Mouse (Mus musculus) neutrophil, adult 5-6 weeks (primary cell): Measurements from ENCODE around the gene Sirpa. TPM values are rescaled to one million over a fixed set of nuclear protein-coding genes. Genes with fewer than 3 reads are reported as not detected.

Source experiments
- ATAC-seq: fragments of 151-379, 151-347 bp; 2 replicates; pipeline ENCODE4 v1.8.0; 2017; ENCODE audit warnings: mild to moderate bottlenecking, moderate TSS enrichment; ENCODE audit not compliant: insufficient number of reproducible peaks, poor library complexity, low FRiP score, severe bottlenecking; ENCODE audit errors: extremely low read depth
- total RNA-seq: library from RNA; stranded (forward); fragments of 200-1000 nt; gene quantifications from 2 replicates; pipeline ENCODE4 v1.2.3, GENCODE M21; 2017

Sirpa gene
- total RNA-seq, 1 experiment from 2014 or later: 376 TPM

- ATAC-seq: no peak
Measured at GRCm38 (mm10) chr2:129601894-129602663, 9.4 kb downstream of the Sirpa start.

DNA sequence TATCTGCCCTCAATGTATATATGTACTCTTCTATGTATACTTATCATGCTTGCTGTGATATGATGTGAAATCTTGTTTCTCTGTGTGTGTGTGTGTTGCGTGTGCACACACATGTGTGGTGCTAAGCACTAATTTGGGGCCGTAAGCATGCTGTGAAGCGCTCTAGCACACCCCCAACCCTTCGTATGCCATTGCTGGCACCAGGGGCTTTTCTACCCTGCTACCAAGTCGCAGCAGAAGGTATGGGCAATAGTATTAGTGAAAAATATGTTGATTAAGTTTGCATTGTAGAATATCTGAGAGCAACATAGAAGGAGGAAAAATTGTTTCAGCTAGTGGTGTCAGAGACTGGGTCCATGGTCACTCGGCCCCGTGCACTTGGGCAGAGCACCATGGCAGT, 10.2 kb downstream of the Sirpa start:
- no peak for ATAC-seq

DNA sequence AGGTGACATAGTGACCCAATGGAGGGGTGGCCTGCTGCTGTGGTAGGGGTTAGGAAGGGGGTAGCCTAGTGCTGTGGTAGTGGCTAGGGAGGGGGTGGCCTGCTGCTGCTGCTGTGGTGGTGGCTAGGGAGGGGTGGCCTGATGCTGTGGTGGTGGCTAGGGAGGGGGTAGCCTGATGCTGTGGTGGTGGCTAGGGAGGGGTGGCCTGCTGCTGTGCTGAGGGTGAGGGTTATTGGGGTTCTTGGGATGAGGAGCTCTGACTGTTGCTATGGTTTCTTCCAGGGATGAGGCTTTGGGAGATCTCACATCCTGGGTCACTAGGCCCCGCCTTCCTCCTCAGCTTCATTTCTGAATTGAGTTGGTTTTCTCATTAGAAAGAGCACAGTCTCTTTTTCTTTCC, 10.9 kb downstream of the Sirpa start:
- ATAC-seq: peak; percentile 47

DNA sequence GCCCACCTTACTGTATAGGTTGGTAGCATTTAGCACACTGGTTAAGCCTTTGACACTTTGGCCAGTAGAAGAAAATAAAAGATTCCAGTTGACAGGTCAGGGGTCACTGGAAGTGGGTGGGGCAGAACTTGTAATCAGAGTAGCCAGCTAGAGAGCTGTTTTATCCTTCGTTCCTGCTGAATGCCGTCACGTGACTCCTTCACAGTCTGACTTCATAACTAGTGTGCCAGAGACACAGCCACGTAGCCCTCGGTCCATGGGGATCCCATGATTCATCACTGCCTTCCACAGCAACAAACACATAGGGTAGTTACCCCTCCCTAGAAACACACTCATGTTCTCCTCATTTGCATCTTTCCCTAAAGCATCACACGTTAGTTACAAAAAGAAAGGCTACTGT, 11.4 kb downstream of the Sirpa start:
- no peak for ATAC-seq

DNA sequence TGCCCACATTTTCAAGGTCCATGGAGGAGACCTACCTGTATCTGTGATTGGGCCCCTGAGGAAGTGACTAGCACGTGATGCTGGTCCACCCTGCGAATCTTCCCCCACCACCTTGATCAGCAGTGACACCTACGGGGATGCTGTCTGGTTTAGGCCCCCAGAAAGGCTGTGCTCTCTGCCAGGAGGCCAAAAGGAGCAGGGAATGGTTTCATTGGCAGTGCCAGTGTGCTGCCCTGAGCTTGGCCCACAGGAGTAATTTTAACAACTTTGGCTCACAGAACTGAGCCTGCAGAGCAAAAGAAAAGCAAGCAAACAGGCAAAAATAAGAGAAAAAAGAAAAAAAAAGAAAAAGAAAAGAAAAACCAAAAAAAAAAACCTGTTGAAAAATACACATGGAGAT, 13.2 kb downstream of the Sirpa start:
- ATAC-seq: no peak

GRCm38 (mm10) chr2:129606269-129606668, 13.6 kb downstream of the Sirpa start:
- no peak for ATAC-seq

DNA sequence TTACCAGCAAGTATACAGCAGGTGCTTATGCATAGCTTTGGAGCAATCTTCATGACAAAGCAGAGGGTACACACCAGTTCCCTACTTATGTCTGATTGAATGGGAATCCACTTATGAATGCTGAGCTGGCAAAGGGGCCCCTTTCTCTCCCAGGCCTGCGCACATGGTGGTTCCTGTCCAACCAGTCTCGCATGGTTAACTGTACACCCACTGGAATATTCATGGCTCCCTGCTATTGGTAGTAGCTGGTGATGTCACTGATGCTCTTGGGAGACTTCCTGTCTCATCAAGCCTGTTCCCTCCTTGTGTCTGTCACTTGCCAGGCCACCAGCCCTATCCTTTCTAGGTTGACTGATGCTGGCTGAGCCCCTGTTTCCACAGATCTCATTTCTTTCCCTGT, 14.3 kb downstream of the Sirpa start:
- no peak for ATAC-seq

DNA sequence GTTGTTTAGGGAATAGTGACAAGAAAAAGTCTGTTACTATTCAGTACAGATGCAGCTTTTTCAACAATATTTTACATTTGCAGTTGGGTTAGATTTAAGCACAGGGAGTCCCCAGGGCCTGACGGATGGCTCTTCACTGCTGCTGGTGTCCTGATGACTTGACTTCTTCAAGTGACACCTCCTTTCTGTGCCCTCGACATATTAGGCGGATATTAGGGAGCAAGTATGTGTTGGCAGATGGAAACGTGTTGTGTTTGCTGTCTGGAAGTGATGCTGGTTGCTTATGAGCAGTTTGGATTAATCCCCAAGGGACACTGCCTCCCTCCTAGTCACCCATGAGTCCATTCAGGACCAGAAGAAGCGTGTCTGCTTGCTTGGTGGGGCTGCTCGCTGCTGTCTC, 21.3 kb downstream of the Sirpa start:
- no peak for ATAC-seq

DNA sequence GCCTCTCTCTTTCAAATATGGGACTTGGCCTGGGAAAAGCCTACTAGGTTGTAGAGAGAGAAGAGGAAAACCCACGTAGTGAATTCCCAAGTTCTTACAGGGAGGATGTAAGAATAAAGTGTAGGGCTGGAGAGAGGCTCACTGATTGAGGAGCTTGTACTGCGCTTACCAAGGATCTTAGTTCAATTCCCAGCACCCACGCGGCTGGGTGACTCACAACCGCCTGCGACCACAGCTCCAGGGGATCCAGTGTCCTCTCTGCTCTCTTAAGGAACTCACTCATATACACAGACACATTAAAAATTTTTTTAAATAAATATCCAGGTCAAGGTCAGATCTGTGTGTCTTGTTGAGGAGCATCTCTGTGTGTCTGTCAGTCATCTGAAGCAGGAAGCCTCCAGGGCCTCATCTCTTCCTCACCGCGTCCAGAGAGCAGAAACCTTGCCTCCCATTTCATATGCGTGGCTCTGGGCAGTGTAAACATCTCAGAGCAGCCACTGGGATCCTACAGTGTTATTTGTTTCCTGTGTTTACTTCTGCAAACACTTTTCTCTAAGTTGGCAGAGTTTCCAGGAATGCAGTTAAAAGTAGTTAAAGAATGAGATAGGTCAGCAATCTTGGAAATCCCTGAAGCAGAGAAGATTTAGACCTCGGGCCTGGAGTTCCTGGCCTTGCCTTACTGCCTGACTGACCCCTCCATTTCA, 22.0 kb downstream of the Sirpa start:
- ATAC-seq: no peak

DNA sequence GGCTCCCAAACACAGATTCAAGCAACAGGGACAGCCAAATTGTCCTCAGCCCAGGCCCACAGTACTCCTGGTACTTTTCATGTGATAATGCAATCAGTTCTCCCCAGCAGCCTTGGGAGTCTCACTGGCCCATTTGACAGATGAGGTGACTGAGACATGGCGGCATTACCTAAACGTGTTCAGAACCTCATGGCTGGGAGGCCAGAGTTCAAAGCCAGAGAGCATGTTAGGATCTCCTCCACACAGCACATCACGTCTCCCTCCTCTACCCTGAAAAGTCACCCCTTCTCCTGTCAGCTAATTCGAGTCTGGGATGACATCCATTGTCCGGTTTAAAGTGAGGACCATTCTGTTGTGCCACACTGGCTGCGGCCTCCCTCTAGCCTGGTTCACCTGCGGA, 27.5 kb downstream of the Sirpa start:
- ATAC-seq: no peak

GRCm38 (mm10) chr2:129620881-129621280, 28.2 kb downstream of the Sirpa start:
- no peak for ATAC-seq

- ATAC-seq: no peak
Measured at GRCm38 (mm10) chr2:129621654-129622490, 29.2 kb downstream of the Sirpa start.

GRCm38 (mm10) chr2:129622918-129623317, 30.3 kb downstream of the Sirpa start:
- no peak for ATAC-seq

GRCm38 (mm10) chr2:129623771-129624170, 31.1 kb downstream of the Sirpa start:
- ATAC-seq: no peak

GRCm38 (mm10) chr2:129624246-129624918, 31.7 kb downstream of the Sirpa start:
- no peak for ATAC-seq

DNA sequence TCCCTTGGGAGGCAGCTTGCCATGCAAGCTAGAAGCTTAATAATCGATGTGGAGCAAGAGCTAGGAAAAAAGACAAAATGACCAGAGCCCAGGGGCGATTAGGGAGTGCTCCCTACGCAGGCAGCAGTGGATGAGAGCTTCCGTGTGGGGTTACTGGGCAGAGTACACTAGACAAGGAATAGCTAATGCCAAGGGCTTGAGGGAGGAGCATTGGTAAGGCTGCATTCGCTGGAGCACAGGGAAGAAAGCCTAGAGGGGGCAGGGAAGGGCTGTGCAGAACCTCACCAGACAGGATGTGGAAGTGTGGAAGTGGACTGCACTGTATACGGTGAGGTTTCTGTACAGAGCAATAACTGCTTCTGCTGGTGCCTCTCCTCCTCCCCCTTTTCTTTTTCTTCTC, 32.3 kb downstream of the Sirpa start:
- ATAC-seq: no peak

GRCm38 (mm10) chr2:129625845-129626244, 33.2 kb downstream of the Sirpa start:
- ATAC-seq: peak; percentile 45; the same call in 1 of the 2 replicates

DNA sequence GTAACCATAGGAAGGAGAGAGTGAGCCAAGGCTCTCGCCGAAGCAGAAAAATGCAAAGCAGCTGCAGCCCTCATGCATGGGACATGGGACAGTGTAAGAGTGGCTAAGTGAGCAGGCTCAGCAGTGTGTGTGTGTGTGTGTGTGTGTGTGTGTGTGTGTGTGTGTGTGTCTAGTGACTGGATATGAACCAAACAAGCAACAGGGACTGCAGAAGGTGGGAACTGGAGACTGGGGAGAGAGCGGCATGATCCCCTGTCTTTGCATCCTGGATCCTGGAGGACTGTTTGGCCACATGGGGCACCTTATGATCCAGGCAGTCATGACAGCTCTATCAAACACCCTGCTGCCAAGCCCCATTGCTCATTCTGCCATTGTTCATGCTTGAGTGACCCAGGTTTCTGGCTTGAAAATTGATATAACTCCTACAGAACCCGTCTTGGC, 34.0 kb downstream of the Sirpa start:
- ATAC-seq: no peak

DNA sequence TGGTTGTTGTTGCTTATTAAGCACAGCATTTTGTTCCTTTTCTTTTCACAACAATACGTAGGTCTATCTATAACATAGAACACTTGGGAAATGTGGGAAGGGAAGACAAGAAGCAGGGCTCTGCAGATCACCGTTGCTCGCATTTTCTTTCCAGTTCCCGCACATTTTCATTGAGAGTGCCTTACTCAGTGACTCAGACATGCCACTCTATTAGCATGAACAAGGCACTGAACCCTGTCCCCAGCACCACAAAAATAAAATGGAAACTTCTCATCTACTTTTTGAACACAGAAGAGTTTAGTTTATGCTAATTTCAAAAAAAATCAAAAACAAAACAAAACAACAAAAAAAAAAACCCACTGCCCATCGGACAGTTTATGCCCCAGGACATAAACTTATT, 34.5 kb downstream of the Sirpa start:
- no peak for ATAC-seq
